Mouse (Mus musculus) layer of hippocampus, postnatal 36 days (tissue): ENCODE results near the gene Psme3. TPM values are rescaled to one million over a fixed set of nuclear protein-coding genes. Genes with fewer than 3 reads are reported as not detected.

ENCODE experiments used
- DNase-seq, 2 experiments: peaks; one replicate each; pipeline ENCODE4 v3.0.0; 2022
- total RNA-seq, 2 experiments: library from RNA; stranded (reverse); gene quantifications; 2 replicates each; pipeline ENCODE4 v1.2.3; 2021

Psme3 gene
- 100 to 1,000 TPM; 121 to 122 TPM for total RNA-seq

GRCm38 (mm10) chr11:101315665-101316500 is at the start of gene Psme3:
Psme3 (plus strand) TSS chr11:101316213.
- DNase-seq = peak; percentile 93 to 94

DNA sequence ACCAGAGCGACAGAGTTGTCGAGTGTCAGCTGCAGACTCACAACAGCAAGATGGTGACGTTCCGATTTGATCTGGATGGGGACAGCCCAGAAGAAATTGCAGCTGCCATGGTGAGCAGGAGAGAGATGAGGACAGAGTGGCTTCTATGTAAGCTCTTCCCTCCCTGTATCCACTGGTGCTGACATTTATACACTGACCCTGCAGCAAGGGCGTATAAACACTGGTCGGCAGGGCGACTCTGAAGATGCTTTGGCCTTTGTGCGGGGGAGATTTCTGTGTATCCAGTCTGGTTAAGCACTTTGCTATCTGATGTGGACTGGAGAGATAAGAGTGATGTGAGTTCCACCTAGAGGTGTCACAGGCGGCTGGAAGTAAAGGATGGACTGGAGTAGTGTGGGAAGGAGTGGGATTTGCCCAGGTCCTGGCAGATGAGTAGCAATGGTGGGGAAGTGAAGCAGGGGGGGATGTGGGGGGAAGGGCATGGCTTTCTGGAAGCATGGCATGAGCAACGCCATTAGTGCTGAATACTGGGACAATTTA is 46.4 kb upstream of the Psme3 start:
- no peak for DNase-seq

GRCm38 (mm10) chr11:101272446-101272845 is 43.6 kb upstream of the Psme3 start:
- DNase-seq = no peak

DNA sequence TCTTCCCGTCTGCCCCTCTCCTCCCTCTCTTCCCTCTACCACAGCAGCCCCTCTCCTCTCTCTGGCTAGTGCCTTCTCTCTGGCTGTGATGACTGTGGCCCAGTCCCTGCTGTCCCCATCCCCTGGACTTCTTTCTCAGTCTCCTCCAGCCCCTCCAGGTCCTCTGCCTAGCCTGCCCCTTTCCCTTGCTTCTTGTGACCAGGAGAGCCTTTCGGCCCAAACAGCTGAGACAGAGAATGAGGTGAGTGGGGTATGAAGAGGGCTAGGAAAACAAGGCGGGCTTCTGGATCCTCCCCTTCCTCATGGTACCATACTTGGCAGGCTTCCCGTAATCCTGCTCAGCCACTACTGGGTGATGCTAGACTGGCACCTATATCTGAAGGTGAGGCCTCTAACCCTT is 40.7 kb upstream of the Psme3 start:
- DNase-seq = no peak

DNA sequence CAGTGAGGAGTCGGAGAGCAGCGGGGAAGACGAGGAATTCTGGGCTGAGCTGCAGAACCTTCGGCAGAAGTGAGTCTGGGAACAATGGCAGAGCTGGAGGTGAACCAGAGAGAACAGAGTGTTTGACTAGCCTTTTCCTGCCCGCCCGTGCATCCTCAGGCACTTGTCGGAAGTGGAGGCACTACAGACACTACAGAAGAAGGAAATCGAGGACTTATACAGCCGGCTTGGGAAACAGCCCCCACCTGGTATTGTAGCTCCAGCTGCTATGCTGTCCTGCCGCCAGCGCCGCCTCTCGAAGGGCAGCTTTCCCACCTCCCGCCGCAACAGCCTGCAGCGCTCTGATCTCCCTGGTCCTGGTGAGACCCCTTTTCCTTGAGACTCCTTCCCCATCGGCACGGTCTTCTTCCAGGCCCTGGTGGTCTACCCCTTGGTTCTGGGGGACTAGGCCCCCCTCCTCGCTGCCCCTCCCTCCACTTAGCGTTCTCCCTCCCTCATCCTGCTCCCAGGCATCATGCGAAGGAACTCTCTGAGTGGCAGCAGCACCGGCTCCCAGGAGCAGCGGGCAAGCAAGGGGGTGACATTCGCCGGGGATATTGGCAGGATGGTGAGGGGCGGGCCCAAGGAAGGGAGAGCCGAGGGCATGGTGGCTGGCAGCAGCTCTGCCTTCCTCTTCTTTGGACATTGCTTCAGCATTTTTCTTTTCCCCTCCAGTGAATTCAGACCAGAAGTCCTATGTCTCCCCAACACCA is 39.5 kb upstream of the Psme3 start:
- no peak for DNase-seq

- peak in 1 of 2 experiments; percentile 30 for DNase-seq
Measured at GRCm38 (mm10) chr11:101277381-101278222, 38.4 kb upstream of the Psme3 start.

- DNase-seq = peak; percentile 81 to 84
Measured at GRCm38 (mm10) chr11:101278223-101279192, 37.5 kb upstream of the Psme3 start, which contains the start of the genes Cntd1 and Coa3. Cntd1 (plus strand) TSS chr11:101279012. Coa3 (minus strand) TSS chr11:101279114.

- no peak for DNase-seq
Measured at GRCm38 (mm10) chr11:101279193-101279569, 36.8 kb upstream of the Psme3 start.

DNA sequence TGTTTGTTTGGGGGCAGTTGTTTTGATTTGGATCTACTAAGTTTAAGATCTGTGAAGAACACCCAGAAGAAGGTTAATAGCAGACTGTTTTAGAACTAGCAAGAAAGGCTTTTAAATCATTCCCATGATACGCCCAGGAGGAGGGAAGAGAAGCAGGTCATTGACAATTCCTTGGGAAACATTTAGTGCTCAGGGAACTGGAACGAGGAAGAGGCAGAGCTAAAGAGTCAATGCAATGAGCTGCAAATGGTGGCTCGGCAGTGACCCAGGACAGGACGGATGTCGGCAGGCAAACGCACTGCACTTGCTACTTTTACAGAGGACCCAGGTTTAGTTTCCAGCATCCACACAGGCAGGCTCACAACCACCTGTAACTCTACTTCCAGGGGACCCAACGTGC is 35.2 kb upstream of the Psme3 start:
- no peak for DNase-seq

GRCm38 (mm10) chr11:101282896-101283295 is 33.1 kb upstream of the Psme3 start:
- DNase-seq = no peak

GRCm38 (mm10) chr11:101283805-101284204 is 32.2 kb upstream of the Psme3 start:
- DNase-seq = no peak

DNA sequence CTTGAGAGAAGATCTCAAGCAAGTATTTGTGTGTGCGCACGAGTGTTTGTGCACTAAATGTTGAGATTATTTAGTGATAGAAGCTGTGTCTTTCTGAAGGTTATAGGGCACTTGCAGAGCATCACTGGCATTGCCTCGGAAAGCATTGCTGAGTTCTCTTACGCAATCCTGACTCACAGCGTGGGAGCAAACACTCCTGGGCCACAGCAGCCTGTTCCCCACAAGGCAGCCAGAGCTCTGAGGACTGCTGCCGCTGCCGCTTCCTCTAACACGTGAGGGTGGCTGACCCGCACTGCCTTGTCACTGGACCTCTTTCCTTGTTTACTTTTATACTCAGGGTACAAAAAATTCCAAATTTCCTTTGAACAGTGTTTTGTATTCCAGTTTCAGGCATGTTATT is 28.7 kb upstream of the Psme3 start:
- no peak for DNase-seq

GRCm38 (mm10) chr11:101291231-101291630 is 24.8 kb upstream of the Psme3 start:
- DNase-seq = no peak

- DNase-seq = no peak
Measured at GRCm38 (mm10) chr11:101295191-101295590, 20.8 kb upstream of the Psme3 start.

- DNase-seq = no peak
Measured at GRCm38 (mm10) chr11:101300881-101301280, 15.1 kb upstream of the Psme3 start.

DNA sequence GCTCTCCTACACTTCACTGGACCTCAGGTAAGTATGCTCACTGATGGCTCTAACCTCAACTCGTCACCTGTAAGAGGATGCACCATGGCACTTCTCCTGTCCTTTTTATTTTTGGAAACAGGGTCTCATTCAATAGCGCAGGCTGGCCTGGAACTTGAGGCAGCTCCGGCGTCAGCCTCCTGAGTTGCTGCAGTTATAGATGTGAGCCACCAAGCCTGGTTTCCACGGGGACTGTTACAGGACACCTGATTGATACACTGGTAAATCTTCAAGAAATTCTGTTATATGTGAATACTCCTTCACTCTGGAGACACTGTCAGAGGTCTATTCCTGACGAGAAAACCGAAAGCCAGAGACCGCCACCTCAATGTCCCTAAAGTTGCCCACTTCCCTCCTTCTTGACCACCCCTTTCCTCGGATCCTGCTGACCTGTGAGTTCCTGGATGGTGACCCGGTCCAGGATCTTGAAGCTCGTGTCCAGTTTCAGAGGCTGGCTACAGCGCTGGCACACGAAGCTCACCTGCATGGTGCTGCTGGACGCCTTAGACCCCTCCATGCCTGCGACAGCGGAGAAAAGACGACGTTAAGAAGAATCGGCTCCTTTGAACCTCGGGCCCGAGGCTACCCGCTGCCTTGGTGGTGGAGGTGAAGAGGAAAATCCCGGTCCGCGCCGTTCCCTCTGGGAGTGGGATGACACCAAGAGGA is 14.6 kb upstream of the Psme3 start:
- DNase-seq = no peak

DNA sequence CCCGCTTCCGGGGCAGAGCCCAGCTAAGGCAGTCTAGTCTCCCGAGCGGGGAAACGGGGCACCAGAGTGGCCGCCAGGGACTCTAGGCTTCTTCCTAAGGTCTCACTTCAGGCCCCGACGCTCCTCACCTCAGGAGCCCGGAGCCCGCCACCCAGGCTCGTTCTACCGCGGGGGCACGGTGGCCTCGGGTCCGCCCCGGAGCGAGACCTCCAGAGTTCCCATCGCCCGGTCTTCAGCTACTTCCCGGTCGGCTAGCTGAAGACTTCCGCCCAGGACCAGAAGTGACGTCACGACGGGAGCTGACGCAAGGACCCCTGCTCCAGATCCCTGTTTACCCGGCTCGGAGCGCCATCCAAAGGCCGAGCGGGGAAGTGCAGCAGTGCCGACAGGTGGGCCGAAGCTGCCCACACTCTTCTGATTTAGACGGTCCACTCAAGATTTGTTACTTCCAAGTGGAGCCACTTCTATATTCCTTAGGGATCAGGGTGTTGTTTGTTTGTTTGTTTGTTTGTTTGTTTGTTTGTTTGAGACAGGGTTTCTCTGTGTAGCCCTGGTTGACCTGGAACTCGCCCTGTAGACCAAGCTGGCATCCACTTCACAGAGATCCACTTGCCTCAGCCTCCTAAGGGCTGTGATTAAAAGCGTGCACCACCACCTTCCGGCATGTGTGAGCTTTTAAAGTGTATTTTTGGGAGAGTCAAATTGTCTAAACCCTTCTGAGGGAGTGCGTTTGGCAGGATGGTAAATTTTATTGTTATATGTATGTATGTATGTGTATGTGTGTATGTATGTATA is 13.8 kb upstream of the Psme3 start, which contains the start of gene Becn1:
Gene Becn1, minus strand, starts transcription at position 283 of the 795 bp plus-strand sequence.
- peak; percentile 95 to 96 for DNase-seq

DNA sequence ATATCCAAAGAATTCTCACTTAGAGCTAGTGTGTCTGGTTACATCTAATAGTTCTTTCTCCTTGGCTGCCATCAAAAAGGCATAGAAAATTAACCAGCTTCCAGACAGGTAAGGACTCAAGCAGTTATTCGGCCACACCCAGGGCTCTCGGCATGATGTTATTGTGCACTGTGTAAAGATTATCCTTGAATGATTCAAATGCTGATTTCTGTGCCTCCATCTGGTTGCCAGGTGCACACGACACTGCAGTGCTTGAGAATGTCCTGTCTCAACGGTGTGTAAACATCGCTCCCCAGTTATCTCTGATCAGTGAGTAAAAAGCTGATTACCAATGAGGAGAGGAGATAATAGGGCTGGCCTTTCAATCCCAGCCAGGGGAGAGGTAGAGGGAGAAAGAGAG is 8.3 kb upstream of the Psme3 start:
- DNase-seq = no peak

DNA sequence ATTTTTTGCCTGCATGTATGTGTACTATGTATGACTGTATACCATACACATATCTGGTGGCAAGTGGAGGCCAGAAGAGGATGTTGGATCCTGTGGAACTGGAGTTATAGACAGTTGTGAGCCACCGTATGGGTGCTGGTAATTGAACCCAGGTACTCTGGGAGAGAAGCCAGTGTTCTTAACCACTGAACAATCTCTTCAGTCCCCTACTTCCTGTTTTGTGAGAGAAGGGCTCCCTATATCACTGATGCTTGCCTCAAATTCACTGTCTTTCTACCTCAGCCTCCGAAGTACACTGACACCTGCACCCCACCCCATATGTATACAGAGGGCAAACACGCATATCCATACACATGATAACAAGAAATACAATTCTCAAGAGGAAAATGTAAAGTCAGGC is 4.9 kb upstream of the Psme3 start:
- no peak for DNase-seq

- no peak for DNase-seq
Measured at GRCm38 (mm10) chr11:101312150-101312549, 3.9 kb upstream of the Psme3 start.
